Mouse (Mus musculus) B cell, adult 2 months (primary cell): ENCODE measurements around the gene Ncor2.

Source experiments
- DNase-seq, 2 experiments: peaks; one replicate each; pipeline ENCODE4 v3.0.0; 2022

Ncor2 gene

GRCm38 (mm10) chr5:125143114-125143872, 35.7 kb downstream of the Ncor2 start:
- DNase-seq = no peak

- DNase-seq = no peak
These were observed 37.1 kb downstream of the Ncor2 start for GRCm38 (mm10) chr5:125141916-125142315.

- no peak for DNase-seq
These were observed 37.5 kb downstream of the Ncor2 start for GRCm38 (mm10) chr5:125141525-125141880.

- no peak for DNase-seq
These were observed 38.0 kb downstream of the Ncor2 start for GRCm38 (mm10) chr5:125140832-125141524.

DNA sequence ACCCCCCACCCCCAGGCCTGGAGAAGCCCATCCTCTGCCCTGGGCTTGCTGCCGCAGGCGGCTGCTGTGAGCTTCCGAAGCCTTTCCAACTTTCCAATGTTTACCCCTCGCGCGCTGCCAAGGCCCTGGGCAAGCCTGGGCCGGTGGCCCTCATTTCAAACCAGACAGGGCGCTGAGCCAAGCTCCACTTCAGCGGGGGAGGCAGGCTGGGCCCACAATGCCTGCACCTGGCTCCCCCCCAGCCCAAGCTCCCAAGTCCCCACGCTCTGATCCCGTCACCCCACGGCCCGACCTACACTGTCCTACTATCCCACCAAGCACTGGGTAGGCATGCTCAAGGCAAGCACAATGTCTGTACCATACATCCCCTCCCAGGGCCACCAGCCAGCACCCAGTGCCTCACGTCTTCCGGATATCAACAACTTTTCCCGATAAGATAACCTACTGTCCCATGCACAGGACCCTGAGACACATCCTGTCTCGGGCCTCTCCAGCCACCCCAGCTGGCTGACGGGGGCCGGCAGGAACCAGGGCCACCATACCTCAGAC, 38.8 kb downstream of the Ncor2 start:
- DNase-seq = no peak

- no peak for DNase-seq
These were observed 39.4 kb downstream of the Ncor2 start for GRCm38 (mm10) chr5:125139669-125140068.

GRCm38 (mm10) chr5:125138841-125139430, 40.1 kb downstream of the Ncor2 start:
- no peak for DNase-seq

GRCm38 (mm10) chr5:125137672-125138285, 41.2 kb downstream of the Ncor2 start:
- DNase-seq = no peak

GRCm38 (mm10) chr5:125136996-125137671, 41.9 kb downstream of the Ncor2 start:
- peak; percentile 74 to 76 for DNase-seq

GRCm38 (mm10) chr5:125136296-125136995, 42.6 kb downstream of the Ncor2 start:
- no peak for DNase-seq

DNA sequence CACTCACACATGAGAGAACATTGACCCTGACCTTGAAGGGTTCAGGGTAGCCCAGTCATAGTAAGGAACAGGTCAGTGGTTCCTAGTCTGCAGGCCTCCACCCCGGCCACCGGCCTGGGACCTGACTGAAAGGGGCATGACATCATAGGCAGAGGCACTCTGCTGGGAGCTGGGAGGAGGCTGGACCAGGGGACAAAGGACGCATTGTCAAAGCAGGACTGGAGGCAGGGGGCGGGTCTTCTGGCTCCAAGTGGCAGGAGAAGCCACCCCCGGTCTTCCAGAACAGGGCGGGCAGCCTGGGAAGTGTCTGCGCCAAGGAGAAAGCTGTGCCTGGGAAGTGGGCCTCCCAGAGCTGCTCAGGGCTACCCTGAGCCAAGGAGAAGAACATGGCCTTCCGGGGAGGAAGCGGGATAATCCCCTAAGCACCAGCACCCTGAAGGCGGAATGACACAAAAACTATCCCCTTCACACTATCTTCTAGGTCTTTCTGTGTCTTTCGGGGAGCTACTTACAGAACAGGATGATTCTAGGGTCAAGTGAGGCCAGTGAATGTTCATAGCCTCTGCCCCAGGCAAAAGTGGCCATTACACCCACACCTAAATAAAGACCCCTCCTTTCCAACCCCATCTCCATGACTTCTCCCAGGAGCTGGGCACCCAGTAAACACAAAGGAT, 44.1 kb downstream of the Ncor2 start:
- no peak for DNase-seq

DNA sequence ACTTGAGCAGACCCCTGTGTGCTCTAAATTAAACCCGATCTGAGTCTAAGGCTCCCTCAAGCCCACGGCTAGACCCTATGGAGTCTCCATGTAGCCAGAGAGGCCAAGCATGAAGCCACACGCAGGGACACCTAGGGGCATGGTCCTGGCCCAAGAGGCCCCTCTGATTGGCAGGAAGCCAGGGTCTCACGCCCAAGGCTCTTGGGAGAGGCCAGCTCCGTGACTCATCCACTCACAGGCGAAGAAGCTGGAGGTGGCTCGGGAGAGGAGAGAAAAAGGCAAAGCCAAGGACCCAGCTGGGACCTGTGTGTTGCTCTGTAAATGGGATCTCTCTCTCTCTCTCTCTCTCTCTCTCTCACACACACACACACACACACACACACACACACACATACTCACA, 44.6 kb downstream of the Ncor2 start:
- DNase-seq = no peak

DNA sequence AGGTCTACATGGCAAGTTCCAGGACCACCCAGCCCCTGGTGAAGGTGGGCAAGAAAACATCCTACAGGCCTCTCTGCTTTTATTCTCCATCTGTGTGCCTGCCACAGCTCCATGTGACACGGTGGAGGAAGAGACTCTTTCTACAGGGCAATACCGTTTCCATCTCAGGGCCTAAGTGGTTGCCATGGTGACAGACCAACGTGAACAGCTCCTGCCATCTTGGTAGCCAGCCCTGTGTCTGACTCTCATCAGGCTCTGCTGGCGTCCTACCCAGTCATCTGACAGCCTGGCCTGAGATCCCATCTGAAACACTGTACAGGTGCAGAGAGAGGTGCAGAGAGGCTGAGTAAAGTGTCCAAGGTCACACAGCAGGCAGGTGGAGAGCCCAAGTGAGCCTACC, 45.4 kb downstream of the Ncor2 start:
- no peak for DNase-seq

GRCm38 (mm10) chr5:125132566-125133260, 46.3 kb downstream of the Ncor2 start:
- no peak for DNase-seq

- no peak for DNase-seq
These were observed 47.0 kb downstream of the Ncor2 start for GRCm38 (mm10) chr5:125132069-125132468.

DNA sequence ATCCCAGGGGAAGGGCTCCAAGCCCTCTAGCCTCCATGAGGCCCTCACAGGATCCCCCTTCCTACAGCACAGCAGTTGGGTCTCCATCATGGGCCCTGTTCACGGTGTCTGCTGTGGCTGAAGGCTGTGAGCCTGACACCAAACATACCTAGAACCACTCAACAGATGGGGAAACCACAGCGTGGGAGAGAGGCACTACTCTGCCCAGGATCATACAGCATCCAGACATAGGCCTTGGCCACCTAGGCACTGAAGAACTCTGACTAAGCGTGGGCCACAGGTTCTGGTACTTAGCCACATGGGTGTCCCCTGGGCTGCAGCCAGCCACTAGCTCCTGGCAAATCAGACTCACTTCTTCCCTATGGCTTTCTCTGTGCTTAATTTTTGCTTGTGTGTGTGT, 48.6 kb downstream of the Ncor2 start:
- DNase-seq = no peak

GRCm38 (mm10) chr5:125128939-125129385, 50.1 kb downstream of the Ncor2 start:
- DNase-seq = no peak

- DNase-seq = no peak
These were observed 51.1 kb downstream of the Ncor2 start for GRCm38 (mm10) chr5:125127920-125128319.

- DNase-seq = no peak
These were observed 51.6 kb downstream of the Ncor2 start for GRCm38 (mm10) chr5:125127426-125127825.

DNA sequence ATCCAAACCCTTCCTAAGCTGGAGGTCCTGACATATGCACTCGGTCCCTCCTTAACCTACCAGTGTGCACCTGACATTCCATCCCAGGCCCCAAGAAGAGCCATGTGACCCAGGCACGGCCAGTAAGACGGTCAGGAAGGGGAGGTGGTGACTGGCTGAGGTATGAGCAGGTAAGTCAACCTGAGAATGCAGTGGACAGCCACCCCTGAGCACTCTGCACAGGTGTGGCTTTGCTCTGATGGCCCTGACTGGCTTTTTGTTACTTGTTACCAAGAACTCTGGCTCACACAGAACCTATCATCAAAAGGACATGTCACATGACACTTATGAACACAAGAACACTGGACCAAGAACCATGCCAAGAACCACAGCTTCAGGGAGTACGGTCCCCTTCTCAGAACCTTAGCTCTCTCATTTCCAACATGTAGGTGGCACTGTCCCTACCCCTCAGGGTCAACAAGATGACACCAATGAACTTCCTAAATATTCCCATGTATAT, 53.0 kb downstream of the Ncor2 start:
- no peak for DNase-seq

DNA sequence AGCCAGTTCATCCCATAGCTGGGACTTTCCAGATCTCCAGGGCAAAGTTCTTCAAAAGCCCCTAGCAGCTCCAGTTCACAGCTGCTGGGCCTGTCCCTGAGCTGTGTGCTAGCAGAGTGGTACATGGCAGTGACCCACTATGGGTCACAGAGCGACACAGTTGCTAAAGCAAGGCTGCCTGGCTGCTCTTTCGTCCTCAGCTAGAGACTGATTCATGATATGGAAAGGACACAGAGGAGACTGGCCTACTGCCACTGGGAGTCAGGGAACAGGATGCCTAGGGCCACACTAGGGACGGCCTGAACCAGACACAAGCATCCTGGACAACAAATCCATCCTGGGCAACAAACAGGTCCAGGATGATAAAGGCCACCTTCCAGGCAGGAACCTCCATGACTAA, 53.8 kb downstream of the Ncor2 start:
- no peak for DNase-seq
